Mouse (Mus musculus) B cell, adult 2 months (primary cell): ENCODE data around the gene Gba2.

Experiments
- DNase-seq, 2 experiments: peaks; one replicate each; pipeline ENCODE4 v3.0.0; 2022

The Gba2 gene

DNA sequence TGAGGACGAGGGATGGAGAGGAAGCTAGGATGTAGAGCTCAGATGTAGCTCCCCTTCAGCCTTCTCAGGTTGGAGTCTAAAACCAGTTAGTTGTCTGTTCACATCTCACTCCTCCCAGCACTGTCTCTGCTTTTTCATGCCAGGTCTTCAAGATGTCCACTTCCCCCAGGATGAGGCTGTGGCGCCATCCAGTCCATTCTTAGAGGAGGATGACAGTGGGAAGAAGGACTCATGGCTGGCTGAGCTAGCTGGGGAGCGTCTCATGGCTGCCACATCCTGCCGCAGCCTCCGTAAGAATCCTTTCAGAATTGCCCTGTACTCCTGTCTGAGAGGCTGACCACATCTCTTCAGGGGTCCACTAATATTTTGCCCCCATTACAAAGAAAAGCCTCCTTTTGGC, 2.0 kb upstream of the Gba2 start:
- DNase-seq = no peak

DNA sequence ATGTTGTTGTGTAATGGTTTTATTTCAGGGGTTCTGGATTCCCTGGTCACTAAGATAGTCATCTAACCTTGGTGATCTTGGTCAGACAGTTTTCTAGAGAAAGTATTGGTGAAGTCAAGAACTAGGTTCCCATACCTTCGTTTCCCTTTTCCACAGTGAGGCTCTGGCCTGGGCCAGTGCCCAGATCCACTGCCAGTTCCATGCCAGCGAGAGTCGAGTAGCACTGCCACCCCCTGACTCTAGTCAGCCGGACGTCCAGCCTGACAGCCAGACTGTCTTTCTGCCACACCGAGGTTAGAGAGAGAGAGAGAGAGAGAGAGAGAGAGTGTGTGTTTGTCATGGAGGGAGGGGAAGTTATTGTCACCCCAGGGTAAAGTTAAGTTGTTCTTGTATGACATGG, 1.1 kb upstream of the Gba2 start:
- no peak for DNase-seq

DNA sequence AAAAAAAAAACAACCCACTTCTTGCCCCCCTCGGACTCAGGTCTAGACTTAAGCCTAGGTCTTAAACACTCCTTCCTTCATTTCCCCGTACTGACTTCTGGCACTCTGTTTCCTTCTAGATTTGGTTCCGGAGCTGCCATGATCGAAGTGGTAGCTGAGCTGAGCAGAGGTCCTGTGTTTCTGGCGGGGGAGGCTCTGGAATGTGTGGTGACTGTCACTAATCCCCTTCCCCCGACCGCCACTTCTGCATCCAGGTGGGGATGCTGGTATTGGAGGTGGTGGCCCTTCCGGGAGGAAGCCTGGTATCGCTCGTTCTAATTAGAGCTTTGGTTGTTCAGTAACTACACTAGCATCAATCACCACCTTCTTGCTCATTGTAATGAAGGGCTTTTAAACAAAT, 583 bp upstream of the Gba2 start:
- DNase-seq = no peak

DNA sequence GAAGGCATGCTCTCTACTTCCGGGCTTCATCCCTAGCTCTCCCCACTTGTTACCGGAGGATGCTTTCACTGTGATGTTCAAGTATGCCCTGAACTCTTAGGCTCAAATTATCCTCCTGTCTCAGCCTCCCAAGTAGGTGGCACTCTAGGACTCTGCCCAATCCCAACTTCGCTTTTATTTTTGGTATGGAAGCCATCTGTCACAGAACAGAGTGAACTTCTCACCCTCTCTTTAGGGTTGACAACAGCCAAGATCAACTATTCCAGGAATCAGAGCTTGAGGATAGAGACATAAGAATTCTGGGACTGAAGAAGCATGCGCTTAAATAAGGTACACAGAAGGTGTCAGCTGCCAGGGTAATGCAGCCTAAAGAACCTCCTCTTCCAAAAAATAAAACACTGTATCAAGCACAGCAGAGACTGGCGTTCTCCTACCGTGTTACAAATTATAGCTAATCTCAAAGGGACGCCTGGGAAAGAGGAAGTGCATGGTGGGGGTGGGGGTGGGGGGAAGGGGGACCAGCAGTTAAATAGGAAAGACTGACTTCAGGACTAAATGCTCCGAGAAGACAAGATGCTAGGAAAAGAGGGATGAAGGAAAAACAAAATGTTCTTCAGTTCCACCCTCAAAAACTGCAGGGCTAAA, 1.3 kb downstream of the Gba2 start:
- no peak for DNase-seq

DNA sequence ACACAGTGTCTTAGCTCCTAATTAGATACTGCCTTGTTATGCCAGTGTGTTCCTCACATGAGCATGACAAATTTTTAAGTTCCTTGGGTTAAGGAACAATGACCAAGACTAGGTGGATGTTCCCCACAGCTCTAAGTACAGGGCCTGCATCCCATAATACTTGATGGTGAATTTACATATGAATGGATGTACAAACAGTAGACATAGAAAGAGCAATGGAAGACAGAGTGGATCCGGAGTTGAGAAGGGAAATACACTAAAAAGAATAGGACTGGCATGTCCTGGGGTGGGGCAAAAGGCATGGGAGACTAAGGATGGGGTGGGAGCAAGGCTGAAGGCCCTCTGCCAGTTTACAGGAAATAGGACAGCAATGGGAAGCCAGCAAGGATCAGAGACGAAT, 3.3 kb downstream of the Gba2 start:
- no peak for DNase-seq

DNA sequence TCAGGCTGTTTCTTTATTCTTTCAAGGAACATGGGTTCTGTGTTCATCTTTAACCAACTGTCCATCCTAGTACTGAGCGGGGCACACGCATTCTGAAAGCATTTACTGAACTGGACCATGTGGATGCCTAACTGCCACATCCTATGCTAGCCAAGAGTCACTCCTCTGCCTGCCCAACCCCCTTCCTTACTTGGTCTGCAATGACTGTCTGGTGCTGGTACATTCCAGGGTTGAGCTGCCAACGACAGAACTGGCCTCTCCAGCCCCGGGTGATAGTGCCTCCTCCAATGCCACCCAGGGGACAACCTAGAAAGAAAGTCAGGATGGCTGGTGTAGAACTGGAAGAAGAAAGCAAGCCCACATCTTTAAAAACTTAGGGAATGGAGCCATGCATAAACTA, 5.1 kb downstream of the Gba2 start:
- DNase-seq = no peak

DNA sequence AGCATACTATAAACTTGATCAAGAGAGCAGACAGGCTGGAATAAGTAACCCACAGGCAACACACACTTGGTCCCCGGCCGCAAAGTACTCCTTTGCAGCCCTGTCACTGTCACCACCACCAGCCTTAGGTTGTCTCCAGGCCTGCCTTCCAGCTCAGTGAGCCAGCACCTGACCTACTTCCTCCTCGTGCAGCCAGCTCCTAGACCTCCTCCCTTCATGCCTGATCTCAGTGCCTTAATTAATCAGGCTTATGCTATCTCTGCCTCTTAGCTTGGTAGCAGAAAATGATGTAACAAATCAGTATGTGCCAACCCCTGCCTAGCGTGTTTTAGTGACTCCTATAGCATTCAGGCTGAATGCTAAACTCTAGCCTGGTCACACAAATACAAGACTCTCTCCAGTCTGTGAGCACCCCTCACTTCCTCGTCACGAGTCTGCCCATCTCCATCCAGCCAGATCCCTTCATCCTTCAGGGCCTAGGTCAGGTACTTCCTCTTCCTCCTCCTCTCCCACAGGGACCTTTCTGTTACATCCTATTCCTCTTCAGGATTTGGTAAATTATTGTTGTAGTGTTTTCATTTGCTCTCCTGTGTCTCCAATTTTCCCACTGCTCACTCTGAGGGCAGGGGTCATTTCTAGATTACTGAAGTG, 7.2 kb downstream of the Gba2 start:
- no peak for DNase-seq

DNA sequence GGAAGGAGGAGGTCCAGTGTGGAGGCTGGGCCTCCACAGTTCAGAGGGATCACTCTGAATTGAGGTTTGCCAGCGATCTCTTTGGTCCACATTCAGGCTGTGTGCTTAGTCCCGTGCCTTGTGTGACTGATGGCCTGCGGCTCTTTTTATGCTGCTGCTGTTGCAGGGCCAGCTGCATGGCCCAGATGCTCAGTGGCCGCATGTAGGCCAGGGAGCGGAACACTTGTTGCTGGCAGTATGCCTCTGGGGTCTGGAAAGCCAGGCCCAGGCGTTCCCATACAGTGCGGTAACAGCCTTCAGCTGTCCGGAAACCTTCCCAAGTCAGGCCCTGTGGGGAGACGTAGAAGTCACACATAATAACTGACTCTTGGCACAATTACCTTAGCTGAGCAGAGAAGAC, 11.5 kb downstream of the Gba2 start:
- DNase-seq = no peak

DNA sequence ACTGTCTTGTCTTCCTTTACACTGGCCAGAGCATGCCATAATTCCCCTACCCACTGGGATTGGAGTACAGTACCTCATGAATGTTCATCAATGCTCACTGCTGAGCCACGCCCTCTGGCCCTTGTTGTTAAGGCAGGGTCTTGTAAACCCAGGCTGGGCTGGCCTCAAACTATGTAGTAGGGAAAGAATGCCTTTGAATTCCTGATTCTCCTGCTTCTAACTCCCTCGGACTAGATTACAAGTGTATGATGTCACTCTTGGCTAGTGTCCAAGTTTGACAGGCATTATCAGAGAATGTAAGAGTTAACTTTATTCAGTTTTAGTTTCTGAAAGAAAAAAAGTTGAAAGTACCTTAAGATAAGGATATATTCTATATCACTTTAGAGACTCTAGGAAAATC, 14.4 kb downstream of the Gba2 start:
- DNase-seq = no peak

DNA sequence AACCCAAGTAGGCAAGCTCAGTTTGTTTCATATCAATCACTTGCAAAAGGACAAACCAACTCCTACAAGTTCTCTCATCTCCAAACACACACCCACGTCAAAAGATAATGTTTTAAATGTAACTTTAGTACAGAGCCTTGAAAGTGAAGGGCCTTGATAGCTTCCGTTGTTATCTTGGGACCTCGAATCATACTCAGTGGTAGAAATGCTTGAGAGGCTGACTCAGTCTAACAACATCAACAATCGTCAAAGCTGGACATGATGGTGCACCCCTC, 15.1 kb downstream of the Gba2 start:
- no peak for DNase-seq

DNA sequence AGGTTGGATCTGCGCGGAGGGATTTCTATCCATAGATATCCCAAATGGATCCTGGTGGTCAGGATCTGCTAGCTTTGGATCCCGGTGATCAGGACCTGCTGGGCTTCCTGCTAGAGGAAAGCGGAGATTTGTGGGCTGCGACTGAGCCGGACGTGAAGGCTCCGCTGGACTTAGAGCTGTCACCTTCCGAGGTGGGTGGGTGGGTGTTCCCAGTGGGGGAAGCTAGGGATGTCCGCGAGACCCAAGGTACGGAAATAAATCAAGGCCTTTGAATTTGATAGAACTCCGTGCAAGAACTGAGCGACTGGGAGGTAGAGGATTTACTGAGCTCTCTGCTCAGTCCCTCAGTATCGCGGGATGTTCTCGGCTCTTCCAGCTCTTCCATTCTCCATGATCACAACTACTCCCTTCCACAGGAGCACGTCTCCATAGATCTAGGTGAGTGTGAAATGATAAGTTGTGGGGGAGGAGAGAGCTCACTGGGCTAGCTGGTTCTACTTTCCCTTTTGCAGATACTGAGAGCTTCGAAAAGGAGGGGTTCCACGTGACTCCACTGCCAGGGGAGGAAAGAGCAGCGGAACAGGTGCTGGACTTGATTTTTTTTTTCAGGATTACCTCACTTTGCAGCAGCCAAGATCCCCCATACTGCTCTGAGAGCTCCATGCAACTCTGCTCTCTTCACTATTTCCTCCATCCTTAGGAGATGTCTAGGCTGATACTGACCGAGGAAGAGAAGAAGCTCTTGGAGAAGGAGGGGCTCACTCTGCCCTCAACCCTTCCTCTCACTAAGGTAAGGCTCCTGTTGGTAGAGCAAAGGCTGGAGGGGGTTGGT, 15.7 kb downstream of the Gba2 start:
- DNase-seq = peak in 1 of 2 experiments; percentile 19

DNA sequence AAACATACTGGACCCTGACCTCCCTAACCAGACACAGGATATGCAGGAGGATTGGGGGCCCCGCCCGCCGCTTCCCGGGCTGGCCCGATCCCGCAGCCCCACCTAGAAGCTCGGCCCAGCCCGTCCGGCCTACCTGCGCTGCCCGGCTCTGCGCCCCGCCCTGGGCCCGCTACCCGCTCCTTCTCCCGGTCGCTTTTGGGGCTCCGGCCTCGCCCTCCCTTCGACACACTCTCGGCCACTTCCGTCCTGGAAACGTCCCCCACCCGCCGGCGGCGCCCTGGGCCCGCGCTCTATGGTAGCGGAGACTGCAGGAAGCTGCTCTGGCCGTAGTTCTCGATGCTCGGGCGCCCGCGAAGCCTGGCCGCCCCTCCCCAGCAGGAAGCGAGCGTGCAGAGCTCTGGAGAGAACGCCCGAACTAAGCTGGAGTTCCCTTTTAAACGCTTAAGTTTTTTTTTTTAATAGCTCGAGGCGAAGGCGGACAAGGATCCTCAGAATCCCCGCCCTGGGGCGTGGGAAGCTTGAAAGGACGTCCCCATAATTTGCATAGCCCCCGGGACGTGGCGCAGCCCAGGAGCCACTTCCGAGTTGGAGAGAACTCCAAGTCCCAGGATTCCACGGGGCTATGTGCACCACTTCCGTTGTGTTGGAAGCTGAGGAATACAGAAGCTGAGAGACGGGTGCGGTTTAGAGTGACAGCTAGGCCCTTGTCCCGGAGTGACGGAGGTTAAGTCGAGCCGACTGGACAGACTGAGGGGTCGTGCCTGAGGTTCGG, 16.5 kb downstream of the Gba2 start, which contains the start of the genes Creb3 and Tln1:
Gene Creb3 (plus strand): TSS at position 336 of the 772 bp plus-strand sequence.
Gene Tln1 (minus strand): TSS at position 695 of the 772 bp plus-strand sequence.
- peak; percentile 96 to 97 for DNase-seq

DNA sequence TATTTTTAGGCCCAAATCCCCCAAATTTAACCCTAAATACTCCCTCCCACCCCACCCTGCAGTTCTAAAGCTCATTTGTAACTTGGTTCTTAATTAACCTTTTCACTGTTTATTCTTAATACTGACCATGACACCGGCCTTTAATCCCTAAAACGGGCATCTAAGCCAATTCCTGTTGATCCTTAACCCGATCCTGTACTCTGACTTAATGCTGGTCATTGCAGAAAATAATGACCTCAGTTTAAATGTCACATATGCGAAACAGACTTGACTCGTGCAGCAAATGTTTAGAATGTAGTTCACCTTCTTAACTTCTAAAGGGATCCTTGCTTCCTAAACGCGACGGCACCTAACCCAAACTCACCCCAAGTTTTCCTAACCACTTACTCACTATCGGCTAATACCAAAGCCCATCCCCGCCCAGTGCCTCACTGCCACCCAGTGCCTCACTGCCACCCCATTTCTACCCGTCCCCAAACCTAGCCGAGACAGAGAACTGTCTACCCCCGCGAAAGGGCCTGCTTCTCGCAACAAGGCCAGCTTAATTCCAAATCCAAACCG, 17.2 kb downstream of the Gba2 start:
- DNase-seq = no peak

DNA sequence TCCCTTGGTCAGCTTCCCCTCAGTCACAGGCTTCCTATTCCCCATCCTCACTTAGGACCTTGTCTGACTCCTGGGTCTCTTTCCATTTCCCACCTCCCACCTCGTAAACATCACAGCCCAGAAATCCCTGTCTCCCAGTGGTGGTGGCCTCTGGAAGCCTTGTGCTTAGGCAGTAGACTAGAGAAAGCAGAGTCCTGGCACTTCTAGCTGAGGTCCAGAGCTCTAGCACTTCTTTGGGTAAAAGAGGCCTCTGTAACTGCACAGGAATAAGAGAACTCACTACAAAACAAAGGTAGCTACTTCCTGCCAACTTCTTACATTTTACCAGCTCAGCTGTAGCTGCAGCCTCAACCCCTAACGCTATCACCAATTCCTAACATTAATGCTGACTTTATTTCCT, 17.7 kb downstream of the Gba2 start:
- no peak for DNase-seq

DNA sequence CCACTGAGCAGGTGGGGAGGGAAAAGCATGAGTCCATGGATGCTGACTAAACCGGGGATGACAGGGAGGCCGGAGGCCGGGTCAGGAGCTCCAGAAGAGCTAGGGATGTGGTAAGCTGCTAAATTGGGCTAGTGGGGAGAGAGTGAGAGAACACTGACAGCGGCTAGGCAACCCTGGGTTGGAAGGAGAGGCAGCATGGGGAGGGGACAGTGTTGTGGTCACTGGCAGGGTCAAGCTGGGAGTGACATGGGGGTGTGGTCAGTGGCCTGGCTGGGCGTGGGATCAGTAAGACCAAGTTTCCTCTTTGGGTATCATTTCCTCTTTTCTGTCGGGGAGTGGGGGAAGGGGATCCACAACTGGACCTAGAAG, 18.4 kb downstream of the Gba2 start:
- DNase-seq = peak in 1 of 2 experiments; percentile 38

DNA sequence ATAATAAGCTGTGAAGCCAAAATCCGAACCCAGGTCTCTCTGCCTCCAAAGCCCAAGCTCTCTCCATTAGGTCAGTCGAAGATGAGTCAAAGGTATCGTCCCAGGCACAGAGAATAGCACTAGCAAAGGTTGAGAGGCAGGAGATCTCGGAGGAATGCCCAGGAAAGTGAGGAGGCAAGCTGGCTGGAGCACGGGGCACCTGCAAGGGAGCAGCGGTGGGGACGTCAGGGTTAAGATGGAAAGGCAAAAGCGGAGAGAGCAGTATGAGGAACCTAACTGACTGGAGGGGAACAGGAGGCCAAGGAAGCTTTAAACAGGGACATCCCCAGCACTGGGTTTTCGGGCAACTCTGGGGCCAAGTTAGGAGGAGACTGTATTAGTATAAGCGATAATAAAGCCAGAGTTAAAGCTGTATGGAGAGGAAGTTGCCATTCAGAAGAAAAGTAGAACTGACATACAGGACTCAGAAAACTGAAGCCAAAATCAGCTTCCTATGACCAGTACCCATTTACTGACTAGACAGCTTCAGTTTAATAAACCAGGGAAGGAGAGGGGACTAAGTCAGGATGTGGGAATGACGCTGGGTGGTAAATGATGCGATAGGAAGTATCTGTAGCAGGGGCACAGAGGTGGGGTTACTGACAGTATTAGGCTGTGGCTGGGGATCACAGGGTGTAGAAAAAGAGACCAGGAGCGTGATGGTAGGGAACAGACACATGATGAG, 19.0 kb downstream of the Gba2 start:
- DNase-seq = no peak

DNA sequence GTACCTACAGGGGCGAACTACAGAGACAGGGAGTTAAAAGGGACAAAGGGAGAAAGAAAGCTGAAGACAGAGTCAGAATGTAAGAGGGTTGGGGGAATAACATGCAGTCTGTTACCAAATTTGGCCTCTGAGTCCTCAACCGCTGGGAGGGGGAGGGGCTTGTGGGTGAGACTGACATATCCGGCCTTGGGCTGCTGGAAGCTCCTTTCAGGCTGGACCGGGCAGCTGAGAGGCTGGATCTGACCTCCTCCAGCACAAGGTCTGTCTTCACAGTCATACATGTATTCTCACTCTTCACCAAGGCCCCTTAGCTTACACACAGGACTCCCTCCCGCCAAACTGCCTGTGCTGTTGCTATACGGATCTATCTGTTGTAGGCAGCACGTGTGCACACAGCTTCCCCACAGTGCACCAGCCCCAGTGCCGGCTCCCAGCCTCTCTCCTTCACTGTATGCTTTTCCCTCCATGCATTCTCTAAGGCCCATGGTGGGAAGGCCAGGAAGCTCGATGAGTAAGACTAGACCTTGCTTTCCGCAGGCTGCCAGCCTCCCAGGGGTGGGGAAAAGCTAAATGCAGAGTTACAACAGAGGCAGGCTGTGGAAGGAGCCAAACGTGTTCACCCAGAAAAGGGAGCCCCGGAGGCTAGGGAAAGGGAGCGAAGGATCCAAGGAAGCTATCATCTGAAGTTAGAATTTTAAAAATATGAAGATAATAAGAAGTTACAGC, 19.9 kb downstream of the Gba2 start:
- peak; percentile 65 to 66 for DNase-seq

DNA sequence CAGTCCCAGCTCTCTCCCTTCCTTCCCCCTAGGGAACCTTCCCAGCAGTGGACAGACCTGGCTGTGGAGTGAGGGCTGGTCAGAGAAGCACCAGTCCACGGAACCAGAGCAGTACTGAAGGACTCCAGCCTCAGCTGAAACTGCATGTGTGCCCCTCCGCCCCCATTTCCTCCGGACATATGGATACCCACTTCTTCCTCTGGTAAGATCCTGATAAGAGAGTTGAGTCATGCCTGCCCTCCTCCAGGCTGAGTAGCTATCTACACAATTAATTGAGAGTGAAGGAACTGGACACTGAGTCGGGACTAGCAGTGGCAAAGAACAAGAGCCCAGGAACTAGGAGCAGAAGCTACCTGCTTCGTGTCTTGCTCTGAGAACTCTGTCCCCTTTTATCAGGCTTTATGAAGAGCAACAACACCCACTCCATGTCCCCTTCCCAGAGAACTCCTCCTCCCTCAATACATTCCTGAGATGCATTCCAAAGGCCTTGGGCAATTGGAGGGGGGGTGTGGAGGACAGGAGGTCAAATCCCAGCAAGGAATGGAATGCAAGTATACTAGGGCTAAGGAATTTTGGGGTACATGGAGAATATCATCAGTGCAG, 20.5 kb downstream of the Gba2 start:
- no peak for DNase-seq

DNA sequence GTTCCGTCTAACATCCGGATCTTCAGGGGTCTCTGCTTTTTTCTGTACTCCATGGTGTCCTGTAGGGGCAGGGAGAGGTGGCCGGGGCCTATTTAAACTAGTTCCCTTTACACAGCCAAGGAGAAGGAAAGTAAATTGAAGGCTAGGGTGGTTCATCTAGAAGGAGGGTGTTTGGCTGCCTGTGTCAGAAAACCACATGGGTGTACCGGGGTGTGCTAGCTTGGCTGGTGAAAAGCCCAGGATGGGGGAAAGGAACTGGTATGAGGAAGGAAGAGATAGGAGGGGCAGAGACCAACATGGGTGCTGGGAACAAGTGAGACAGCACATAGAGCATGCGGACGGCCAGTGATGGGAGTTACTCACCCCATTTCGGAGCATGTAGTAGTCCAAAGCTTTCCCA, 22.7 kb downstream of the Gba2 start:
- DNase-seq = no peak

DNA sequence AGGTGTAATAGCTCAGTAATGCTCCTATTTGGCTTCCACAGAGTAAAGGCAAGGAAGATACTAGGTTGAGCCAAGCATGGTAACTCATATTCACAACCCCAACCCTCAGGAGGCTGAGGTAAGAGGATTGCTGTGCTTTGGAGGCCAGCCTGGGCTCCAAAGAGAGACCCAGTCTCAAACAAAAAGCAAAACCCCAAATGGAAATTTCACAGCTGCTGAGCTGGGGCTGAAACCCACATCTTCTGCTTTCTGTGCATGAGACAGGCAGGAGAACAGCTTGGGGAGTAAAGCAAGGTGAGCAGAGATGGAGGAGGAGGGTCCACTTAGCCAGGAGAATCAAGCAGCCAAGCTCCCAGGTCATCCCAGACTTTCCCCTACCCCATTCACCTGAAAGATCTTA, 24.8 kb downstream of the Gba2 start:
- DNase-seq = no peak

DNA sequence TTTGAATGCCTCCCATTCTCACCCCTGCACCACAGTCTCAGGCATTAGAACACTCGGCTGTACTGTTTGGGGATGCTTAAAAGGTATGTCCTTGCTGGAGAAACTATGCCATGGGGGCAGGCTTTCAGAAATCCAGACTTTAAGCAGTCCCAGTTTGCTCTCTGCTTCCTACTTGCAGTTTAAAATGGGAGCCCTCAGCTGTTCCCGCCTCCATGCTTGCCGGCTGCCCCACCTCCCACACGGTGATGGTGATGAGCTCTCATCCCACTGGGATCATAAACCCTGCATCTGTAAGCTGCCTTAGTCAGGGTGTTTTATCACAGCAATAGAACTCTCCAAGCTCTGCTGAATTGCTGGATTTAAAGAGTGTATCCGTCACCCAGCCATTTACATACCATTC, 26.2 kb downstream of the Gba2 start:
- DNase-seq = no peak
